Mouse (Mus musculus): Measurements from ENCODE around the gene Adam10.

DNA sequence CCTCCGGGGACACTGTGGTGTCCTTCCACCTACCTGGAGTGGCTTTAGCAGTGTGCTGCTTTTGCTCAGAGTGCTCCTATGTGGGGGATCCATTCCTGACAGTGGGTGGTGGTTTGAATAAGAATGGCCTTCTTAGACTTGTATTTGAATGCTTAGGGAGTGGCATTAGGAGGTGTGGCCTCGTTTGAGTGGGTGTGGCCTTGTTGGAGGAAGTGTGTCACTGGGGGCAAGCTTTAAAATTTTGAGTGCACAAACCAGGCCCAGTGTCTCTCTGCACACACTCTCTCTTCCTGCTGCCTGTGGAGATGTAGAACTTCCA, 116.6 kb downstream of the Adam10 start:
- TF ChIP-seq POLR2A (IDR thresholded peaks at IDR 0.05; ENCODE audit: borderline replicate concordance, control insufficient read depth, low read depth, low read length) (no peak), CTCF (IDR thresholded peaks at IDR 0.05; ENCODE audit: control insufficient read depth, insufficient read depth, low read length) (no peak)

Measured in bone marrow, adult 2 months (tissue).